Mouse (Mus musculus) activated CD4-positive, CD25-positive, alpha-beta regulatory T cell (primary cell): ENCODE data around the gene Slc44a2. TPM values are rescaled to one million over a fixed set of nuclear protein-coding genes. Genes with fewer than 3 reads are reported as not detected.

Experiments
- polyA plus RNA-seq, 2 experiments: library from polyadenylated mRNA; unstranded; fragments of 100-300 nt; shearing (Covaris generic); gene quantifications; one replicate each; pipeline ENCODE4 v1.2.1; 2017

Gene Slc44a2
- polyA plus RNA-seq = 100 to 1,000 TPM; 328 to 350 TPM

DNA sequence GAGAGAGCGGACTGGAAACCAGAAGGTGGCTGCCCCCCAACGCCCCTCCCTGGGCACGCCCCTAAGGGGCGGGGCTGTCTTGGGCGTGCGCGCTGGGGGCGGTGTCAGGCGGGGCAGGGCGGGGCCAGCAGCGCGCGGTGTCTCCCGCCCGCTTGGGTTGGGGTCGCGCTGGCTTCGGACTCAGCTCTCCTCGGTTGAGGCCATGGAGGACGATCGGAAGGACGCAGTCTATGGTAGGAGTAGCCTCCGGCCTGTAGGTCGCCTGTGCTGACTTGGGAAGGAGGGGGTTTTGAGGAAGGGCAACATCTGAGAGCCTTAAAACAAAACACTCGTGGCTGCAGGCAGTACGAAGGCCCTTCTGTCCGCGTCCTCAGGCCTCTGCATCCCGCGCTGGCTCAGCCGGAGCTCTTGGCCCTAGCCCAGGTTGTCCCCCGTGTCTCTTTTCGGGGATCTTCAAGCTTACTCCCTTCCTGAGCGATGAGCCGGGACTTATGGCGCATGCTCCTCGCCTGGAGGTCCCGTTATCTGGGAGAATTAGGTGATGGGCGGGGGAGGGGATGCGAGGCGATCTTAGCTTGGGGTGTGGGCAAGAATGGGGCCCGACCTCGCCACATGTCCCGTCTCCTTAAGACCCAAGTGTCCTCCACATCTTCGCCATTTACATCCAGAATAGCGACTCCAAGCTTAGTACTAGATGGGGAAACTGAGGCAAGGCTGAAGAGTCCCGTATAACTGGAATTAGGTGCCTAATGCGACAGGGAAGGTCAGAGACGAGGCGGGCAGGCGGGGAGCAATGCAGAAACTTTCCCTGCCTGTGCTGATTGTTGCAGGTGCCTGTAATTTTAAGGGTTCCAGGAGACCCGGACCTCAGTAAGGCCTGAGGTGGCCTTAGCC is at the start of gene Slc44a2:
Gene Slc44a2 (plus strand): TSS at position 80 of the 894 bp plus-strand sequence.

DNA sequence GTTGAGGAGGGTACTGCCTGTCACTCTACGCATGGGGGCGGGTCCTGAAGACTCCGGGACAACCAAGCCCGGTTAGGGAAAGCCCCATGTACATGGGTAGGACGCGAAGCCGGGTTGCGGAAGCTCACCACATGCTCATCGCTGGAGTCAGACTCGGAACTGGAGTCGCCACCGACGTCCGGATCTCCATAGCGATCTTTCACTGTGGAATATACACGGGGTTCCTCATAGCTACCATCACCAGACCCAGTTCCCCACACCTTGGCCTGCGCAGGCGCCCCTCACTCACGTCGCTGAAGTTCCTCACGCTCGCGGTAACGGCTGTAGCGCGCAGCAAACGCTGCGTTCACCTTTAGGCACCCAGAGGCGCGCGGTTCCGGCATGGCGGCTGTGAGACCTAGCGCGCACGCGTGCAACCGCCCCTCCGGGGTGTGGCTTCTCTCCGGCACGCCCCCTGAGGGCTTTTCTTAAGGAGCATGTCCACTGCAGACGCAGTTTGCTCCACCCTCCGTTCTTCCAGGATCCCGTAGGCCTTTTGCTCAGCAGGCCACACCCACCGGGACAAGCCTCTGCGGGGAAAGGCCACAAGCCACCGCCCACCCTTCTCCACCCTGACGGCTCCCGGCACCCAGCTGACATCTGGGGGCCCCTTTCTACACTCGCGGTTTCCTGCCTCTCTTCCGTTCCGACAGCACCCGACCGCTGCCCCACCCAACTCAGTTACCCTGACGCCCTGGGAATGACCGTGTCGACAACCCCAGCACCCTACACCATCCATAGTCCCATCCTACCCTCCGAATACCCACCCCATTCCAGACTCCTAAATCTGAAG is 32.7 kb upstream of the Slc44a2 start, which contains the start of gene Kri1:
Gene Kri1 (minus strand): TSS at position 399 of the 832 bp plus-strand sequence.

DNA sequence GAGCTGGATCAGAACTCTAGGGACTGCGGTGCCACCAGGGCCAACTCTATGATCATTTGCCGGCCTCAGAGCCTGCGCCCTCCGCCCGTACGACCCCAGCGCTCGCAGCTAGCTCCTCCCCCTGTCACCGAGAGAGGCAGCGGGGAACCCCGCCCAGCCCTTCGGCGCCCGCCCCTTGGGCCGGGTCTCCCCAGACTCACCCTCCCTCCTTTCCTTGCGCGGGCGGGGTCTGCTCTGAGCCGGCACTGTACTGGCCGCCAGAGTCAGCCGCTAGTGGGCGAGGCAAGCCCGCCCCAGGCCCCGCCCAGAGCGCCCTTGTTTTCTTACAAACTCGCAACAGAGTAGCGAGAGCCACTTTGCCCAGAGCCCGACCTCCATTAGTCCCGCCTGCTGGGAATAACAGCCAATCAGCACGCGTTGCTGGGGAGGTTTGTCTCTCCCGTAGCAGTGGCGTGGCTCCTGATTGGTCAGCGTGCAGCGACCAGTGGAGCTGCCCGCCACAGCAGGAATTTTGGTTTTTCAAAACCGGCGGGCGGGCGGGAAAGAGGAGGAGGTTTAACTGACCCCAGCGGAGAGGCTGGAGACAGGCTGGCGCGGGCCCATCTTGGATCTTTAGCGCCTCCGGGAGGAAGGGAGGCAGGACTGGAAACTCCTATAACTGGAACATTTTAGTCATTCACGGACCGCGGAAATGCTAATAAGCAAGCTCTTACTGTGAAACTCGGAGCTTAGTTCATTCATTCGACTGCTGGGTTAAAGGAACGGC is 29.3 kb upstream of the Slc44a2 start, which contains the start of gene Cdkn2d:
Gene Cdkn2d (minus strand): TSS at position 386 of the 766 bp plus-strand sequence.

DNA sequence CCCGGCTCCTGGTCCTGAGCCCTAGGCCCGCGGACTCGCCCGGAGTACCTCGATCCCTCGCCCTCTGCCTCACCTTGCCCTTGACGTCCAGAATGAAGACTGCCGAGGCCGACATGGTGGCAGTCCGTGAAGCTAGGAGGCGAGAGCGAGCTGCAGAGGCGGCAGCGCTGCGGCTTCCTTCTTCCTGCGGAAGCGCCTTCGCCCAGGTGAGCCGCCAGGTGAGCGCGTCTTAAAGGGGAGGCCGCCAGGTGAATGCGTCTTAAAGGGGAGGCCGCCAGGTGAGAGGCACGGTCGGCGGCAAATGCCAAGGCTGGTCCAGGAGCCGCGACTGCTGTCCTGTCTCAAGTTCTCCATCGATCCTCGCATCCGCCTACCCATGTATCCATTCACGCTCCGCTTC is 8.4 kb upstream of the Slc44a2 start, which contains the start of gene Ap1m2:
Gene Ap1m2 (minus strand): TSS at position 204 of the 400 bp plus-strand sequence.

DNA sequence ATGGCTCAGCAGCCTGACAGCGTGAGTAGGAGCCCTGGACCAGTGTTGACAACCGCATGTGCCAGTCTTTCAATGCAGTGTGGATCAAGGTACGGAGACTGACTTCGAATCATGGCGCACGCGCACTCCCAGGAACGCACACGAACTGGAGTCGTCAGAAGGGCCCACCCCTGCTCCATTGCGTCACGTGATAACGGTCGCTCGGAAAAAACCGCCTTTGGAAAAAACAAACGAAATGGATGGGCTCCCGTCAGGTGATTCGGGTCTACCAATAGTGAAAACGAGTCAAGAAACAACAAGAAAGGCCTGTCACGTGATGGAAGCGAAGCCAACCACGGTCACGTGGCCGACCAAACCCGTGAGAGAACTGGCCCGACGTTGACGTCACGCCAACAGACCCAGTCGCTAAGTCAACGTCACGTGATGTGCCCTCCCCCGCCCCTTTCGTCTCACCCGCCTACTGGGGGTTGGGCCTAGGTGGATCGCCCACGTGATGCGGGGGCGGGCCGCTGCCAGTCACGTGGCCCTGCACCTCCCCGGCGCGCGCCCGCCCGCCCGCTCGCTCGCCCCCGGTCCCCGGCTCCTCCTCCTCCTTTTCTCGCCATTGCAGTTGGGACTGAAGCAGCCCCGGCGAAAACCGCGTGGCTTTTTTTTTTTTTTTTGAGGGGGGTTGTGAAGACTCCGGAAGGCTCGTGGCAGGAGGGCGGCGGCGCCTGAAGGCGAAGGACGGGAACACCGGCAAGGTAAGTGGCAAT is 47.0 kb downstream of the Slc44a2 start, which contains the start of gene Ilf3:
Gene Ilf3 (plus strand): TSS at position 515 of the 755 bp plus-strand sequence.

Other genes with a start within 250 kb of the Slc44a2 start
- gene Gm49373, start 247.6 kb upstream of the Slc44a2 start, polyA plus RNA-seq = under 1 TPM; 0.21 to 0.48 TPM
- gene Fdx1l, start 247.1 kb upstream of the Slc44a2 start, polyA plus RNA-seq = 10 to 100 TPM; 22.0 to 35.0 TPM
- 1 to 10 TPM in 1 of 2 experiments, under 1 TPM in 1; 0.77 to 2.0 TPM for gene Gm38431, start 228.7 kb upstream of the Slc44a2 start, polyA plus RNA-seq
- 10 to 100 TPM; 53.8 to 73.2 TPM for gene Raver1, start 228.7 kb upstream of the Slc44a2 start, polyA plus RNA-seq
- gene Tyk2, start 189.5 kb upstream of the Slc44a2 start, polyA plus RNA-seq = 10 to 100 TPM; 38.3 to 73.3 TPM
- 100 to 1,000 TPM; 257 to 310 TPM for gene Cdc37, start 170.7 kb upstream of the Slc44a2 start, polyA plus RNA-seq
- 1 to 10 TPM in 1 of 2 experiments, under 1 TPM in 1; 0.45 to 3.7 TPM for gene Pde4a, start 155.0 kb upstream of the Slc44a2 start, polyA plus RNA-seq
- gene Keap1, start 81.3 kb upstream of the Slc44a2 start, polyA plus RNA-seq = 10 to 100 TPM; 51.6 to 55.5 TPM
- gene S1pr5, start 72.3 kb upstream of the Slc44a2 start, polyA plus RNA-seq = under 1 TPM in 1 of 2 experiments, not detected in 1; 0.06 TPM
- gene Atg4d, start 55.4 kb upstream of the Slc44a2 start, polyA plus RNA-seq = 10 to 100 TPM; 52.8 to 60.8 TPM
- 10 to 100 TPM; 19.0 to 38.8 TPM for gene Kri1, start 32.7 kb upstream of the Slc44a2 start, polyA plus RNA-seq
- 100 to 1,000 TPM; 105 to 242 TPM for gene Cdkn2d, start 29.3 kb upstream of the Slc44a2 start, polyA plus RNA-seq
- gene Ap1m2, start 8.4 kb upstream of the Slc44a2 start, polyA plus RNA-seq = 1 to 10 TPM; 1.9 to 2.8 TPM
- gene Ilf3, start 47.2 kb downstream of the Slc44a2 start, polyA plus RNA-seq = 10 to 100 TPM; 41.5 to 42.0 TPM
- 10 to 100 TPM; 26.3 to 54.9 TPM for gene Qtrt1, start 91.1 kb downstream of the Slc44a2 start, polyA plus RNA-seq
- gene Dnm2, start 104.2 kb downstream of the Slc44a2 start, polyA plus RNA-seq = 100 to 1,000 TPM; 192 to 223 TPM
- gene Tmed1, start 189.6 kb downstream of the Slc44a2 start, polyA plus RNA-seq = 1 to 10 TPM; 2.8 to 4.7 TPM
- 10 to 100 TPM; 24.6 to 59.7 TPM for gene AB124611, start 205.5 kb downstream of the Slc44a2 start, polyA plus RNA-seq
- 10 to 100 TPM; 56.7 to 91.6 TPM for gene Carm1, start 226.2 kb downstream of the Slc44a2 start, polyA plus RNA-seq